Mouse (Mus musculus): ENCODE data around the gene Bcl3. TPM values are rescaled to one million over a fixed set of nuclear protein-coding genes. Genes with fewer than 3 reads are reported as not detected.

Gene Bcl3
- polyA plus RNA-seq, 1 experiment from 2014 or later = 15.5 TPM

GRCm38 (mm10) chr7:19824182-19824973, 1.8 kb upstream of the Bcl3 start:
- peak overlapping the region; percentile 57 for H3K4me2 ChIP-seq (ENCODE audit: low read depth, low read length)
- WGBS = 13% methylated on average over 26 of the region's 26 CpGs
- peaks cover 3% of the 10 kb centered on the region; the same call in 1 of the 2 replicates for H3K9me3 ChIP-seq (ENCODE audit: control insufficient read depth, low read length)
- H3K4me3 ChIP-seq (ENCODE audit: low read length) = peak overlapping the region; percentile 28
- peaks cover 42% of the 10 kb centered on the region for H3K4me1 ChIP-seq (ENCODE audit: control insufficient read depth, insufficient read depth, low read length)
- 0 out of 2 replicates have a peak, but pooled peaks cover 2% of the 10 kb centered on the region for H3K36me3 ChIP-seq (ENCODE audit: control insufficient read depth, insufficient read depth, low read length)
- peak; percentile 88 for ATAC-seq
- H3K9ac ChIP-seq (ENCODE audit: low read depth, low read length) = peak overlapping the region; percentile 62
- 0 out of 2 replicates have a peak, but pooled peaks cover 3% of the 10 kb centered on the region for H3K27me3 ChIP-seq (replicated peaks; ENCODE audit: control insufficient read depth, insufficient read depth, low read length)
- H3K27ac ChIP-seq (ENCODE audit: low read length) = peak overlapping the region; percentile 95

- Histone ChIP-seq H3K4me2 (ENCODE audit: low read depth, low read length) (peak overlapping the region; percentile 85), H3K27me3 (replicated peaks; ENCODE audit: control insufficient read depth, insufficient read depth, low read length) (0 out of 2 replicates have a peak, but pooled peaks cover 3% of the 10 kb centered on the region), H3K36me3 (ENCODE audit: control insufficient read depth, insufficient read depth, low read length) (0 out of 2 replicates have a peak, but pooled peaks cover 2% of the 10 kb centered on the region), H3K9me3 (ENCODE audit: control insufficient read depth, low read length) (no peaks in the 10 kb centered on the region), H3K9ac (ENCODE audit: low read depth, low read length) (peak overlapping the region; percentile 46), H3K4me1 (ENCODE audit: control insufficient read depth, insufficient read depth, low read length) (peaks cover 45% of the 10 kb centered on the region), H3K4me3 (ENCODE audit: low read length) (no peak overlapping the region; the same call in none of the 2 replicates), H3K27ac (ENCODE audit: low read length) (peak overlapping the region; percentile 95)
- ATAC-seq = peak; percentile 8; the same call in 1 of the 2 replicates
- 24% methylated on average over 16 of the region's 16 CpGs for WGBS
Measured at GRCm38 (mm10) chr7:19823256-19824181, 949 bp upstream of the Bcl3 start.

DNA sequence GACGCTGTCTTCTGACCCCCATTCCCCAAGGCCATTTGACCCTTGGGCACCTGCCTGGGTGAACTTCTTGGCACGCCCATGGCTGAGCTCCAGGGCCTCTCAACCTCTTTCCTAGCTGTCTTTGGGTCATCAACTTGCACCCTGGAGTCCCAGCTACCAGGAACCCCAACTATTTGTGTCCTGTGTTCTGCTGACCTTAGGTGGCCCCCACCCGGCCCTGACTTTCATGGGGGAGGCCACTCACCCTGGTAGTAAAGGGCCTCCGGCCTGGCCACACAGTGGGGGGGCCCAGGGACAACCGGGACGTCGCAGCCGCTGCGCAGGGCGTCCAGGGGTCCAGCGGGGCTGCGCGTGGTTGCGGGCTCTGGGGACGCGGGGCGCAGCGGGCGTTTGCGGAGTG, 377 bp downstream of the Bcl3 start:
- peak overlapping the region; percentile 85 for H3K4me2 ChIP-seq (ENCODE audit: low read depth, low read length)
- 0 out of 2 replicates have a peak, but pooled peaks cover 3% of the 10 kb centered on the region for H3K27me3 ChIP-seq (replicated peaks; ENCODE audit: control insufficient read depth, insufficient read depth, low read length)
- H3K36me3 ChIP-seq (ENCODE audit: control insufficient read depth, insufficient read depth, low read length) = 0 out of 2 replicates have a peak, but pooled peaks cover 2% of the 10 kb centered on the region
- peak overlapping the region; percentile 88 for H3K9ac ChIP-seq (ENCODE audit: low read depth, low read length)
- H3K9me3 ChIP-seq (ENCODE audit: control insufficient read depth, low read length) = no peaks in the 10 kb centered on the region
- H3K4me1 ChIP-seq (ENCODE audit: control insufficient read depth, insufficient read depth, low read length) = peaks cover 55% of the 10 kb centered on the region
- peak overlapping the region; percentile 95 for H3K27ac ChIP-seq (ENCODE audit: low read length)
- H3K4me3 ChIP-seq (ENCODE audit: low read length) = peak overlapping the region; percentile 68
- 6% methylated on average over 20 of the region's 20 CpGs for WGBS
- ATAC-seq = peak; percentile 0; the same call in 1 of the 2 replicates

DNA sequence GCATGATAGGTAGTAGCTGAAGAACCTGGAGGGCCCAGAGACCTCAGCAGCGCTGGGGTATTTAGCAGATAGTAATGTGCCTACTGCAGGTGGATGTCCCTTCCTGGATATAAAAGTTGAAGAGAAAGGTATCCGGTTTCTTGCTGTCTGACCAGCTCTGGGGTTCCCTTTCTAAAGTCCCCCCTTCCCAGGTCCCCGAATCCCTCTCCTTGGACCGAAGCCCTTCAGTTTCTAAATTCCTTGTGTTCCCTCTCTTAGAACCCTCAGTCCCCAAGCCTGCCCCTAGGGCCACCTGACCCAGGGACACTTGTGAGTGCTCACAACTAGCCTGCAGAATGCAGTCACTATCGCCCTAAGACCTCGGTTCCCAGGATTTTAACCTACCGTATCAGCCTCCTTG, 937 bp downstream of the Bcl3 start:
- Histone ChIP-seq H3K4me1 (ENCODE audit: control insufficient read depth, insufficient read depth, low read length) (peaks cover 55% of the 10 kb centered on the region), H3K36me3 (ENCODE audit: control insufficient read depth, insufficient read depth, low read length) (0 out of 2 replicates have a peak, but pooled peaks cover 2% of the 10 kb centered on the region), H3K27ac (ENCODE audit: low read length) (no peak overlapping the region), H3K27me3 (replicated peaks; ENCODE audit: control insufficient read depth, insufficient read depth, low read length) (0 out of 2 replicates have a peak, but pooled peaks cover 3% of the 10 kb centered on the region), H3K4me3 (ENCODE audit: low read length) (peak overlapping the region; percentile 68), H3K9me3 (ENCODE audit: control insufficient read depth, low read length) (no peaks in the 10 kb centered on the region), H3K9ac (ENCODE audit: low read depth, low read length) (peak overlapping the region; percentile 88), H3K4me2 (ENCODE audit: low read depth, low read length) (peak overlapping the region; percentile 85)
- 69% methylated on average over 7 of the region's 7 CpGs for WGBS
- no peak for ATAC-seq

DNA sequence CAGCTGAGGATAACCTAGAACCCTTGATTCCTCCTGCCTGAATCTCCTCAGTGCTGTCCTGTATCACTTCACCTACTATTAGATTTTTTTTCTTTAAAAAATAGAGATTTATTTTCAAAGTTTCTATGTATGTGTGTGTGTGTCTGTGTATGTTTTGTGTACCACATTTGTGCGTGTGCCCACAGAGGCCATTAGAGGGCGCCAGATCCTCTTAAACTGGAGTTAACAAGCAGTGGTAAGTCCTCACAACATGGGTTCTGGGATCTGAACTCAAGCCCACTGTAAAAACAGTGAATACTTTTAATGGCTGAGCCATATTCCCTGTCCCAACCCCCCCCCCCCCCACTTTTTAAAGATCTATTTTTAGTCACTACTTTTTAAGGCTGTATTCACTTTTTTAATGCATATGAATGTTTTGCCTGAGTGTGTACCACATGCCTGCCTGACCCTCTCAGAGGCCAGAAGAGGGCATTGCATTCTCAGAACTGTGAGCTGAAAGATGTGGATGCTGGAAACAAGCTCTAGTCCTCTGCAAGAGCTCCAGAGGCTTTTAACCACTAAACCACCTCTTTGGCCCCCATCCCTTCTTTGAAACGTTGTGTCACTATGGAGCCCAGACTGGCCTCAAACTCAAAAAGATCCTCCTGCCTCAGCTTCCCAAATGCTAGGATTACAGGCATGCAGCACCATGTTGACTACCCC, 2.1 kb downstream of the Bcl3 start:
- no peak overlapping the region for H3K4me2 ChIP-seq (ENCODE audit: low read depth, low read length)
- 75% methylated on average over 3 of the region's 3 CpGs for WGBS
- H3K9me3 ChIP-seq (ENCODE audit: control insufficient read depth, low read length) = no peaks in the 10 kb centered on the region
- H3K27ac ChIP-seq (ENCODE audit: low read length) = no peak overlapping the region
- H3K9ac ChIP-seq (ENCODE audit: low read depth, low read length) = no peak overlapping the region
- H3K4me1 ChIP-seq (ENCODE audit: control insufficient read depth, insufficient read depth, low read length) = peaks cover 62% of the 10 kb centered on the region
- H3K36me3 ChIP-seq (ENCODE audit: control insufficient read depth, insufficient read depth, low read length) = 0 out of 2 replicates have a peak, but pooled peaks cover 2% of the 10 kb centered on the region
- no peak for ATAC-seq
- 0 out of 2 replicates have a peak, but pooled peaks cover 3% of the 10 kb centered on the region for H3K27me3 ChIP-seq (replicated peaks; ENCODE audit: control insufficient read depth, insufficient read depth, low read length)
- H3K4me3 ChIP-seq (ENCODE audit: low read length) = no peak overlapping the region

- H3K27ac ChIP-seq (ENCODE audit: low read length) = peak overlapping the region; percentile 31
- no peak overlapping the region for H3K4me2 ChIP-seq (ENCODE audit: low read depth, low read length)
- no peak overlapping the region for H3K4me3 ChIP-seq (ENCODE audit: low read length)
- 72% methylated on average over 7 of the region's 7 CpGs for WGBS
- H3K27me3 ChIP-seq (replicated peaks; ENCODE audit: control insufficient read depth, insufficient read depth, low read length) = 0 out of 2 replicates have a peak, but pooled peaks cover 3% of the 10 kb centered on the region
- H3K9me3 ChIP-seq (ENCODE audit: control insufficient read depth, low read length) = no peaks in the 10 kb centered on the region
- ATAC-seq = no peak
- H3K4me1 ChIP-seq (ENCODE audit: control insufficient read depth, insufficient read depth, low read length) = peaks cover 50% of the 10 kb centered on the region
- H3K36me3 ChIP-seq (ENCODE audit: control insufficient read depth, insufficient read depth, low read length) = 0 out of 2 replicates have a peak, but pooled peaks cover 2% of the 10 kb centered on the region
- no peak overlapping the region for H3K9ac ChIP-seq (ENCODE audit: low read depth, low read length)
Measured at GRCm38 (mm10) chr7:19818875-19819274, 3.7 kb downstream of the Bcl3 start.

- 0 out of 2 replicates have a peak, but pooled peaks cover 2% of the 10 kb centered on the region for H3K36me3 ChIP-seq (ENCODE audit: control insufficient read depth, insufficient read depth, low read length)
- 61% methylated on average over 5 of the region's 5 CpGs for WGBS
- no peak overlapping the region for H3K9ac ChIP-seq (ENCODE audit: low read depth, low read length)
- peaks cover 45% of the 10 kb centered on the region for H3K4me1 ChIP-seq (ENCODE audit: control insufficient read depth, insufficient read depth, low read length)
- H3K27ac ChIP-seq (ENCODE audit: low read length) = peak overlapping the region; percentile 31
- H3K4me3 ChIP-seq (ENCODE audit: low read length) = no peak overlapping the region
- no peak overlapping the region for H3K4me2 ChIP-seq (ENCODE audit: low read depth, low read length)
- ATAC-seq = peak; percentile 20
- H3K9me3 ChIP-seq (ENCODE audit: control insufficient read depth, low read length) = no peaks in the 10 kb centered on the region
- 0 out of 2 replicates have a peak, but pooled peaks cover 3% of the 10 kb centered on the region for H3K27me3 ChIP-seq (replicated peaks; ENCODE audit: control insufficient read depth, insufficient read depth, low read length)
Measured at GRCm38 (mm10) chr7:19818440-19818839, 4.1 kb downstream of the Bcl3 start.

GRCm38 (mm10) chr7:19817382-19818105, 5.0 kb downstream of the Bcl3 start:
- Histone ChIP-seq H3K9ac (ENCODE audit: low read depth, low read length) (peak overlapping the region; percentile 65), H3K4me2 (ENCODE audit: low read depth, low read length) (peak overlapping the region; percentile 68), H3K9me3 (ENCODE audit: control insufficient read depth, low read length) (no peaks in the 10 kb centered on the region), H3K36me3 (ENCODE audit: control insufficient read depth, insufficient read depth, low read length) (0 out of 2 replicates have a peak, but pooled peaks cover 2% of the 10 kb centered on the region), H3K4me3 (ENCODE audit: low read length) (peak overlapping the region; percentile 48), H3K4me1 (ENCODE audit: control insufficient read depth, insufficient read depth, low read length) (peaks cover 37% of the 10 kb centered on the region), H3K27ac (ENCODE audit: low read length) (peak overlapping the region; percentile 89), H3K27me3 (replicated peaks; ENCODE audit: control insufficient read depth, insufficient read depth, low read length) (0 out of 2 replicates have a peak, but pooled peaks cover 3% of the 10 kb centered on the region)
- ATAC-seq = peak; percentile 58
- WGBS = 10% methylated on average over 15 of the region's 15 CpGs

Measured in intestine, embryonic 16.5 days (tissue).